Mouse (Mus musculus): ENCODE measurements around the gene Il11.
"Not testable (repeated sequence)": the region's sequence is repeated elsewhere in the genome, so short reads cannot be mapped to it uniquely, and the experiment has no call there.

Il11 gene

GRCm38 (mm10) chr7:4782759-4783158 is at the start of gene Il11, which contains the start of gene Tmem190:
Il11 (minus strand) TSS chr7:4782859.
Tmem190 (plus strand) TSS chr7:4782937.
- in situ Hi-C loops (cut with MboI, MseI): no loop called here

DNA sequence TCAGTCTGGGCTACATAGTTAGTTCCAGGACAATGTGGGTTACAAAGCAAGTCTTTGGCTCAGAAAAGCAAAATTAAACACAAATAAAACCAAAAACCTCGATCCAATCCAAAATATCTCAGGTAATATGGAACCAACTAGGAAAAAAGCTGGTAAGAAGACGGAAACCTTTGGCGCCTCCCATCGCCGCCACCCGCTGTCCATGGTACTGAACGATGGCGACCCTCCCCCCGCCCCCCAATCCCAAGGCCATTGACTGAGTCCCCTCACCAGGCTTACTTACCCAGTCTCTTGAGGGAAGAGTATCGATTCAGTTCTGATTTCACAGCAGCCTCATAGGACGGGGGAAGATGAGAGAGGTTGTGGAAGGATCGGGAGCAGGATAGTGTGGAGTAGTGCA is 47.8 kb upstream of the Il11 start:
- in situ Hi-C loops (cut with MboI, MseI): no loop called here

DNA sequence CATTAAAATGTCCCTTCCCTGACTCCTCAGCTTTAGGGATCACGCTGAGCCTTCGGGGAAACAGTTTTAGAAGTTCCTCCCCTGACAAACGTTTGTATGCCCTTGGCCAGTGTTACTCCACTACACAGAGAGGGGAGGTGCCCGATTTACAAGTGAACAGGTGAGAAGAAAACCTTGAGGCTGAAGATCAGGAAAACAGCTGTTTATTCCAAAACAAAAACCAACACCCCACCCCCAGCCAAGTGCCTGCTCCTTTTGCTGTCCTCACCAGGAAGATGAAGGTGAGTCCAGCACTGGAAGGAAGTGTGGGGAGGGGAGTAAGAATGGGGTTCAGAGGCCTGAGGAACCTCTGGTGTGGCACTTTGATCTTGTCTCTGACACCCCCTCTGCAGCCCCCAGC is 42.7 kb upstream of the Il11 start:
- in situ Hi-C loops (cut with MboI, MseI): no loop called here

DNA sequence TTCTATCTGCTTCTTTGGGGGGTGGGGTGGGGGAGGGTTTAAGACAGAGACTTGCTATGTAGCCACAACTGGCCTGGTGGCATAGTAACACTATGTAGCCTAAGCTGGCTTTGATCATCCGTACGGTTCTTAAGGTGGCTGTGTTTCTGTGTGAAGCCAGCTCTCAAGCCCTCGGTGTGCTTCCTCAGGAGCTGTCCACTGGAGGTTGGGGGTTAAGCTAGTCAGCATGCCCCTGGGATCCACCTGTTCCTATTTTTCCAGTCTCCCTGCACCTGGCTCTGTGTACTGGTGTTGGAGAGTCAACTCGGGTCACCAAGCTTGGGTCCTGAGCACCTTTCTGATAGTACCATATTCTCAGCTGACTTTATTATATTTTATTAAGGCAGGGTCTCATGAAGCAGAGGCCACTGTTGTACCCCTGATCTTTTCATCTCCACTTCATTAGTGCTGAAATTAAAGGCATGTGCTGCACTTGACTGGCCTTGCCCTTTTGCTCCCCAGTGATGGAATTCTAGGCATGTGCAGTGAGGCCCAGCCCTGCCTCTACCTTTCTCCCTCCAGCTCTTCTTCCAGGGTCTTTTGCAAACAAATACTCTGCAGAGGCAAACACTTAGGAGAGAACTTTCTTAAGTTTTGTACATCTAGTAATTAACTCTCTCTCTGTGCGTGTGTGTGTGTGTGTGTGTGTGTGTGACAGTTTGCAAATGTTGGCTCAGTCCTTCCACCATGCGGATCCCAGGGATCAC is 39.7 kb upstream of the Il11 start:
- in situ Hi-C loops (cut with MboI, MseI): no loop called here

DNA sequence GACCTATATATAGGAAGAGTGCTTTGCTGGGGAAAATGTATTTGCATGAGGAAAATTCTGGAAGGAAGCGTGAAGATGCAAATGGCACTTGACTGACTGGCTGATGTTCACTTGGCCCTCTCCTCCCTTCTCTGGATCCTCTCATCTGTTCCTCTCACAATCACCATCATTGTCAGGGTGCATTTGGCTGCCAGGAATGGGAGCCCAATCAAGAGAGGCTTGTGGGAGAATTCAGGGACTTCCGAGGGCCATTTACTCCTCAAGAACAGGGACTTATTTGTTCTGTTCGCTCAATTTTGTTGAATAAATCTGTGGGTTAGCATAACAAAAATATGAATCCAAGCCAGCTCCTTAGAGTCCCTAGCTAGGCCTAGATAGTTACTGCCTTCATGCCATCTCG is 39.0 kb upstream of the Il11 start:
- in situ Hi-C loops (cut with MboI, MseI): no loop called here

DNA sequence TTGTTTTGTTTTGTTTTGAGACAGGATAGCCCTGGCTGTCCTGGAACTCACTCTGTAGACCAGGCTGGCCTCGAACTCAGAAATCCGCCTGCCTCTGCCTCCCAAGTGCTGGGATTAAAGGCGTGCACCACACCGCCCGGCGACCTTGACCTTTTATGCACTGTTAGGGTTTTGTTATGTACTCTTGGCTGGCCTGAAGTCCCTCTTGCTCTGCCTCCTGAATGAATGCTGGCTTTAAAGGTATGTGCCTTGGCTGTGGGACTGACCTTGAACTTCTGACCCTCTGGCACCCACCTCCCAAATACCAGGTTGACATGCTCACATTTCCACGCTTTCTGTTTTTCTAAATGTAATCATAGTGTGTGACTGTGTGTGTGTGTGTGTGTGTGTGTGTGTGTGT is 38.3 kb upstream of the Il11 start:
- in situ Hi-C loops (cut with MboI, MseI): not testable (repeated sequence)

GRCm38 (mm10) chr7:4816559-4816958 is 33.9 kb upstream of the Il11 start:
- in situ Hi-C loops (cut with MboI, MseI): no loop called here

DNA sequence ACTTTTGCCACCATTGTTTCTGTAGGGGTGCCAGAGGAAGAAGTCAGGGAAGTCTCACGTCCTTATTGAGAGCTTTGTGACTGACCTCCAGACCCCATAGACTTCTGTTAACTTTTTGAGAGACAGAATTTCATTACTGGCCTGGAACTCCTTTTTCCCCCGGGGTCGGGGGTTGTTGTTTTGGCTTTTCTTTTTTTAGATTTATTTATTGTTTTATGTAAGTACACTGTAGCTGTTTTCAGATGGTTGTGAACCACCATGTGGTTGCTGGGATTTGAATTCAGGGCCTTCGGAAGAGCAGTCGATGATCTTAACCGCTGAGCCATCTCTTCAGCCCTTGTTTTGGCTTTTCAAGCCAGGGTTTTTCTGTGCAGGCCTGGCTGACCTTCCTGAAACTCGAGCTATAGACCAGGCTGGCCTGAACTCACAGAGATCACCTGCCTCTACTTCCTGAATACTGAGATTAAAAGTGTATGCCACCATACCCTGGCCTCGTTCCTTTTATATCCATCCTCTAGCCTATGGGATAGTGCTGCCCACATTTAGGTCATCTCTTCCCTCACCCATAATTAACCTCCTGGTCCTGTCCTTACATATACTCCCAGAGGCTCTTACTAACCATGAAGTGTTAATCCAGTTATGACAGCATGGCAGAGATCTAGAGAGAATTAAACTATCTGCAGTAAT is 30.6 kb upstream of the Il11 start:
- in situ Hi-C loops (cut with MboI, MseI): no loop called here

GRCm38 (mm10) chr7:4812303-4813104 is 29.8 kb upstream of the Il11 start, which contains the start of gene Ube2s:
Ube2s (minus strand) TSS chr7:4812590.
- in situ Hi-C loops (cut with MboI, MseI): no loop called here

DNA sequence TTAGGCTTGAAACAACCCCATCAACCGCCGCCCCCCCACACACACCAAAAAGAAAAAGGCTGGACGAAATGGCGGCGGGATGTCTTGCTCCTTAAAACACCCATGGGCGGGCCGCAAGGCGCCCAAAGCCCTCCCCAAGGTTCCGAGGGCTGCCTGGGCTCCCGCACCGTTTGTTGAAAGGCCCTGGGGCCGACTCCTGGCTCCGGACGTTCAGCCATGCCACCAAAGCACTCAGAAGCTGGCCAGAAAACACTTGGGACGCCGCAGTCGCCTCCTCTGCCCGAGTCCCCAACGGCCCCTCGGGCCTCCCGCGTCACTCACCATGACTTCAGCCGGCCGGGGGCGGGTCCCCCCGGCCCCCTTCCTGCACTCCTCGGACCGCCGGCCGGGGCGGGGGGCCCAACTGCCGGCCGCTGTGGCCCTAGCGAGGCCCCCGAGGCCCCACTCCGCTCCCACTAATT is 29.2 kb upstream of the Il11 start:
- in situ Hi-C loops (cut with MboI, MseI): no loop called here

DNA sequence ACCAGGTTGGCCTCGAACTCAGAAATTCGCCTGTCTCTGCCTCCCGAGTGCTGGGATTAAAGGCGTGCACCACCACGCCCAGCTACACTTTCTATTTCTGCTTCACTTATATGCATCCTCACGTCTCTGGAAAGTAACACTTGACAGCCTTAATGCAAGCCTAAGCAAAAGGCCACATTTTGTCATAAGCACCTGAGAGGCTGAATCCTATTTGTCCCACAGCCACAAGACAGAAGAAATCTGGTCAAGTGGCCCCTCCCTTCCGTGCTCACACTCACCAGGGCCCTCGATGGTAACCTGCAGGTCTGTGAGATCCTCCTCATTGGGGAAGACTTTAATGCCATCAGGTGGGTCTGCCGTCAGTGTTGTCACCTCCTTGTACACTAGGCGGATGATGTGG is 28.5 kb upstream of the Il11 start:
- in situ Hi-C loops (cut with MboI, MseI): not testable (repeated sequence)

DNA sequence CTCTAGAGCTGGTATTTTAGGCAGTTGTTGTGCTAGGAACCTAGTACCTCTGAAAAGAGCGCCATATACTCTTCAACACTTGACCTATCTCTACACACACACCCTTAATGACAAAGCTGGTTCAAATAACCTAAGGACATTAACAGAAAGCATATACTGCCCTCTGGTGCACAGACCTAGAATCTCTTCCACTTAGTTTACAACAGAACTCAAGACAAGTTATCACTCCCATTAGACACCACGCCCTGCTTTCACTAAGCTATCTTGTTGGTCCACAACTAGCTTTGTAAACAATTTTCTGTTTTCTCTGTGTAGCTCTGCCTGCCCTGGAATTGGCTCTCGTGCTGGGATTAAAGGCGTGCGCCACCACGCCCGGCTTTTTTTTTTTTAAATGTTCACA is 24.1 kb upstream of the Il11 start:
- in situ Hi-C loops (cut with MboI, MseI): no loop called here

DNA sequence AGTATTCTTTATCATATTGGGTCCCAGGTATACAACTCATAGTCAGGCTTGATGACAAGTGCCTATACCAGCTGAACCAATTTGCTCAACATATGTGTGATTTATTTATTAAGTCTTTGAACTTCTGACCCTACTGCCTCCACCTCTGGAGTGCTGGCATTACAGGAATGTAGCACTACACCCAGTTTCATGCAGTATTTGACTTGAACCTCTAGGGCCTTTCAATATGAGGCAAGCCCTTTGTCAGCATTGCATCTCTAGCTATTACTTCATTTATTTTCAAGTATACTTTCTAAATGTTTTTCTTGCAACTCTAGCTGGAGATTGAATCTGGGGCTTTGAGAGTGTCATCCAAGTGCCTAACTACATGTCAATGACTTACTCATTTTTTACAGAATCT is 19.6 kb upstream of the Il11 start:
- in situ Hi-C loops (cut with MboI, MseI): no loop called here

- in situ Hi-C loops (cut with MboI, MseI): no loop called here
Measured at GRCm38 (mm10) chr7:4795767-4796433, 13.2 kb upstream of the Il11 start.

- in situ Hi-C loops (cut with MboI, MseI): no loop called here
Measured at GRCm38 (mm10) chr7:4794631-4795168, 12.0 kb upstream of the Il11 start.

- in situ Hi-C loops (cut with MboI, MseI): no loop called here
Measured at GRCm38 (mm10) chr7:4793674-4794073, 11.0 kb upstream of the Il11 start.

GRCm38 (mm10) chr7:4793248-4793647 is 10.6 kb upstream of the Il11 start:
- in situ Hi-C loops (cut with MboI, MseI): not testable (repeated sequence)

DNA sequence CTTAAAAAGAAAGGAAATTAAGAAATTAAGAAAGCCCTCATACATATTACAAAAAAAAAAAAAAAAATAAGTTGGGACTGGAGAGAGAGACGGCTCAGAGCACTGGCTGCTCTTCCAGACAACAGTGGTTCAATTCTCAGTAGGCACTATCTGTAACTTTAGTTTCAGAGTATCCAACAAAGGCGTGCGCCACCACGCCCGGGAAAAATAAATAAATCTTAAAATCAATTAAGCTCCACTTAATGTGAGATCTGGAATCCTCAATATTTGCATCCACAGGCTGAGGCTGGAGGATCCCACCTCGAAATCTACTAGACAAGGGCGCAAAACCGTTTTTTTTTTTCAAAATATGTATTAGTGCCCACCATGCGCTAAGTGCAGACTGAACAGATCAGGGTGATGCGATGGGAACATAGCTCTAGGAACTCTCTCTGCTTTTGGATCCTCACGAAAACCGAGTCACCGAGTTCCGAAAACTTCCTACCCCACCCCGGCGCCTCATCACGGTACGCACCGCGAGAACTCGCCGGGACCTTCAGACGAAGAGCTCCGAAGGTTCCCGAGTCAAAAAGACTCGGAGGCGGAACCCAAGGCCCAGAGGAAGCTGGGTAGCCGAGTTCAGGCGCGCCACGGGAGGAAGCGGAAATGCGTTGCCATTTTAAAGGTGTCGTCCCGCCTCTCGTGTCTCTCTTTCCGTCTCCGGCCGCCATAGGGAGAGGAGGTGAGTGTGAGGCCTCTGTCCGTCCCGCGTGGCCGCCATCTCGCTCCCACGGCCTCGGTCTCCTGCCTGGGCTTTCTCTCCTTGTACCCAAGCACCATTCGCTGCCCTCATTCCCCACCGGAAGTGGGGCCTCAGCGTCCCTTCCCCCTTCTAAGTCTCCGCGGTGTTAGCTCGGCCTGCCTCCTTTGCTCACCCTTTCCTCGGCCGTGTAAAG is 9.9 kb upstream of the Il11 start, which contains the start of gene Rpl28:
Gene Rpl28 (plus strand): TSS at position 597 of the 935 bp plus-strand sequence.
- in situ Hi-C loops (cut with MboI, MseI): no loop called here

DNA sequence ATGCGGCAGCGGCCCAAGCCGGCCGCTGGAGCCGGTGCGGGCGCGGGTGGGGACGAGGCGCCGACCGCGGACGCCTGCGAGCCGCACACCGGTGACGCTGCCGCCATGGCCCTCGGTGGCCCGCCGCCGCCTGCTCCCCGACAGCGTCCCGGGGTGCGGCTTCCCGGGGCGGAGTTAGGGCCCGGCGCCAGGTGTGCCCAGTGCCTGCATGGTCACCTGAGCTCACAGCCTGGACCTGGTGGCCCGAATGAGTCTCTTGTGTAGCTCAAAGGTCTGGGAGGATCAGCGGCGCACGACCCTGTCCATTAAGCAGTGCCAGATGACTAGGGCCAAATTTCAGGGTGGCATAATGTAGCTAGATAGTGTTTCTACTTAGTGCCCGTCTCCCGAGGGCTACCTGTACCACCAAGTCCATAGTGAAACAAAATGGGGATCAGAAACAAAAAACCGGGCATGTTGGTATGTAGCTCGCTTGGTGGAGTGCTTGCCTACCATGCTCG is 6.8 kb upstream of the Il11 start, which contains the start of gene Tmem238:
Gene Tmem238 (minus strand): TSS at position 221 of the 500 bp plus-strand sequence.
- in situ Hi-C loops (cut with MboI, MseI): no loop called here

Measured in regulatory T cell (primary cell).